Mouse (Mus musculus): ENCODE results near the gene Spata45.

The Spata45 gene

DNA sequence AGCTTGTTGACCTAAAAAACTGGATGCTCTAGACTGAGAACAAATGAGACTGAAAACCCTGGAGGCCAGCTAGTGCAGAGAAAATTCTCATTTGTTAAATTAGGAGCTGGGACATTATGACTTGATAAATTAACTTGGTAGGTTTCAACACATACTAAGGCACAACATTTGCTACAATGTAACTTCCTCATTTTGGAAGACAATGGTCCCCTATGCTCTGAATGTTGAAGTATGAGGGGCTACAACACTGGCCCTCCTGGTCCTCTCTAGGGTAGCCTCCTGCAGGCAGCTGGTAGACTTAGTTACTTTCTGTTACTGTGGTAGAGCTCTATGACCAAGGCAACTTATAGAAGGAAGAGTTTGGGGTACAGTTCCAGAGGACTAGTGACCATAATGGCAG lies 4.9 kb downstream of the Spata45 start:
- DNase-seq (ENCODE audit: low spot score) = no peak

GRCm38 (mm10) chr1:191042106-191042505 lies 5.7 kb downstream of the Spata45 start:
- DNase-seq (ENCODE audit: low spot score) = no peak

GRCm38 (mm10) chr1:191042688-191043087 lies 6.2 kb downstream of the Spata45 start:
- DNase-seq (ENCODE audit: low spot score) = no peak

GRCm38 (mm10) chr1:191045264-191045663 lies 8.8 kb downstream of the Spata45 start:
- DNase-seq (ENCODE audit: low spot score) = no peak

DNA sequence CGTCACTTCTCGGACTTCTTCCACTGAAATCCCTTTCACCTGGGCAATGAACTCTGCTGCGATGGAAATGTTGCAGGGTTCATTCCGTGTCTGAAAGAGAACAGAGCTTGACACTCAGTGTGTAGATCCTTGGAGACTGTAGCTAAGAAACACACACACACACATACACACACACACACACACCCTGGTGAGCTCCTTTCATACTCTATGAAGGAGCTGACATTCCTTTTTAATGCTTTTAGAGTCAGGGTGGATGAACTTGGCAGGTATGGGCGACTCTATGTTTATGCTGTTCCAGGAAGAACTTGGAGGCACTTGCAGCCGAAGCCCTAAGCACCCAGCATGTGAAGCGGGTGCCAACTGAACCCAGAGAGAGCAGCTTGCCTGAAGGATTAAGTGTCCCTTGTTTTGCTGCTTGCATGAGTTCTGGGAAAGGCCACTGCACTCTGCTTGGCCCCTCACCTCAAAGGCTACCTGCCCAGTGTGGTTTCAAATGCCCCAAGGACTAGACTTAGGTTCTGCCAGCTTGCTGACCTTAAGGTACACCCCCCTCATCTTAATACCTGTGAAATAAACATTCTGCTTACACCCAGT lies 9.9 kb downstream of the Spata45 start:
- no peak for DNase-seq (ENCODE audit: low spot score)

DNA sequence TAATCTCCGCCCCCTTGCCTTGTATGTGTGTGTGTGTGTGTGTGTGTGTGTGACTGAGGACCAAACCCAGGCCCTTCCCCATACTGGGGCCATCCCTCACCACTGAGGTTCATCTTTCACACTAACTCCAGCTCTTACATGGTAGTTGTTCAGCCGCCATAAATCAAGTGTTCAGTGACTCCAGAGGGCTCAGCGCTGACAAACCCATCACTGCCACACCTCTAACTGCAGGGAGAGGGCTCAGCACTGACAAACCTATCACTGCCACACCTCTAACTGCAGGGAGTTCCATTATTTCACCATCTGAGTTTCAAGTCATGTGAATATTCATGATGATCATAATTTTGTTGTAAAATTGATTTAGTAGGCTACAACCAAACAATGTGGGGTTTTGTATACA lies 17.1 kb downstream of the Spata45 start:
- DNase-seq (ENCODE audit: low spot score) = no peak

DNA sequence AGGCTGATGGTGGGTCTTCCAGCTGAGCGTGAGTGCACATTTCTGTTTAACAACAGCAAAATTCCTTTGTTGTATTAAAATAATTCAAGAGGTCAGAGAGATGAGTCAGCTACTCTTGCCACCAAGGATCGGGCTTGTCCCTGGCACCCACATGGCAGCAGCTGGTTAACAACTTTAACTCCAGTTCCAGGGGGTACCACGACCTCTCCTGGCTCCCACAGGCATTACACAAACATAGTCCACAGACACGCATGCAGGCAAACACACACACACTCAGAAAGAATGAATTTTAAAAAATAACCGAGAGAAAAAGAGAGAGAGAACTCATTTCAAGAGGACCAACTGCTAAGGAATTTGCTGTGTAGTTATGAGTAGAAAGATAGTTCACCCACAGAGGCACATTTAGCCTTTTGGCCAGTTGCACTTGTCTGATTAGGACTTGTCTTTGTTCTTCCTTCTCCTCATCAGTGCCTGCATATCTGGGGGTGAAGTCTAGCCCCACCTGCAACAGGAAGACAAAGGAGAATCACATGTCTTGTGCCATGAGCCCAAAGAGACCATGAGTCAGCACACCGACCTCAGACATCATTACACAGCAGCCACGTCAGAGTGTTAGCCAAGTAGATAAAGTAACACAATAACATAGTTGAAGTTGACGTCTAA lies 18.6 kb downstream of the Spata45 start:
- DNase-seq (ENCODE audit: low spot score) = no peak

DNA sequence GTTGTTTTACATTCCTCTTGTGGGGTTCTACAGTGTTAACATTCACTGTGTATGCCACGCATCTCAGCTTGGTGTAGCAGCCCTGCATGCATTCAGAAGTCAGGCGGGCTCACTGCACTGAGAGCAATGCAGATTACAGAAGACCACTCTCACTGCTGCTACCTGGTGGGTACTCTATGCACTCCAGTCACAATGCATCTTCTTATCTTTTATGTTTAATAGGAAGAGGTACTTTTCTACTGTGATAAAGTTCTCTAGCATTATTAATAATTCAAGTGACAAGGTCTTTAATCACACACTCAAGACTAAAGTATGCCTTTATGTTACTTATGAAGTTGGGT lies 19.1 kb downstream of the Spata45 start:
- no peak for DNase-seq (ENCODE audit: low spot score)

DNA sequence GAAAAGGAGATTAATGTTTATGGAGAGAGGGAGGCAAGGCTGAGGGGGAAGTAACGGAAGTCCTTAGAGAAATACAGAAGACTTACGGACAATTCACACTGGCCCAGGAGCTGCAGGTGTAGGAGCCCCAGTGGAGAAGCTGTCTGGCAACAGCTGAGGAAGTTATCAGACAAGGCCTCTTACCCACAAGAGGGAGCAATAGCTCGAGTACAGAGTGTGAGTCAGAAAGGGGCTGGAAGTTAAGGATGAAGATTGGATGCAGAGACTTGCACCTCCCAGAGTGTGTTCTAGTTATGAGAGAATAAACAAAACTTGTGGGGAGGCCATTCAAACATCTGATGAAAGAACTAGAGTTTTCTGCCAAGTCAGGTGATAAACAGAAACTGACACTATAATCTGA lies 21.0 kb downstream of the Spata45 start:
- DNase-seq (ENCODE audit: low spot score) = no peak

DNA sequence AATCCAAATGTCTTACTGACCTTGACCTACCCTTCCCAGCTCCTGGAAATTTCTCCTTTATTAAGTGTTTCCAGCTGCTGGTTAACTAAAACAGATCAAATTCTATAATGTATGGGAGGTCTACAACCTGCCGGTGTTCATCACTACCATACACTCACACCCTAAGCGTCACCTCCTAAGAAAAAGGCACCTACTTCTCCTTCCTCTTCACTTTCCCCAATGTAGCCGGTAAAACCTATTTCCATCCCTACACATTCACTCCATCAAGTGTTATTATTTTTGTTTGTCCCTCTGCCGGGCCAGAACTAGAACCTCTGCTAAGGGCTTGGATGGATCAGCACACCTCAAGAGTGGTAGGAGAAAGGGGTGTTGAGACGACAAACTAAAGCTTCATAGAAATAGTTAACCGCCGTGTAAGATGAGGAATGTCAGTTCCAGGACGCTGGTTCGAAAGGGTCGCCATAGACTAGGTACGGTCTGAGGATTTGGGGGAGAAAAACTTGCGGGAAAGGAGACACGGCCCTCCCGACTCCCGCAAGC lies 25.9 kb downstream of the Spata45 start:
- no peak for DNase-seq (ENCODE audit: low spot score)

DNA sequence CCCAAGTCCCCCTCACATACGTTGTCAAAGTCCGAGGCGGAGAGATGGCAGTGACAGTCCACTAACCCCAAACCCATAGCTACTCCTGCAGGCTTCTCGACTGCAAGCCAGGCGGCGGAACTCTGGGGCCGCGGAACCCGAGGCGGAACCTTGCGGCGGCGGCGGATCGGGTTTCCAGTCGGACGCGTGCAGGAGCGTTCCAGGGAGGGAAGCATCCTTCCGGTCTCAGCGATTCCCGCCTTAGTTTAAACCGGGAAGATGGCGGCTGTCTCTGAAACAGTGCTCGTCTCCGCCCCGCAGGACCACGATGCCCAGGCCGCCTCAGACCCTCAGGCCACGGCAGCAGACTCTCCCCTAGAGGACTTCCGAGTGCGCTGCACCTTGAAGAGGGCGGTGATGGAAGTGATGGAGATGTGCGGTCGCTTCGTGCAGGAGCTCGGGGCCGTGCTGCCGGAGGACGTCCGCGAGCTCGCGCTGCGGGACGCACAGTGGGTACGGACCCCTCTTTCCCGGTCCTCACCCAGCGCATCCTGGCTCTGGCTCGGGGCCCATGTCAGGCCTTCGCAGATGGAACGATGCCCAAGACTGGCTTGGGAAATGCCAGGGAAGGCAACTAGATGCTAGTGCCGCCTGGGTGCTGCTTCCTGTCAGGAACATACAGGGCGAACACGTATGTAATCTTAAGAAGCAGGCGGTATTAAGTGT lies 26.5 kb downstream of the Spata45 start, which contains the start of the genes Tatdn3 and Nsl1:
Tatdn3 (minus strand) TSS at position 152 of the 705 bp plus-strand sequence.
Nsl1 (plus strand) TSS at position 232 of the 705 bp plus-strand sequence.
- DNase-seq (ENCODE audit: low spot score) = peak; percentile 91

GRCm38 (mm10) chr1:191063700-191064099 lies 27.3 kb downstream of the Spata45 start:
- DNase-seq (ENCODE audit: low spot score) = no peak

DNA sequence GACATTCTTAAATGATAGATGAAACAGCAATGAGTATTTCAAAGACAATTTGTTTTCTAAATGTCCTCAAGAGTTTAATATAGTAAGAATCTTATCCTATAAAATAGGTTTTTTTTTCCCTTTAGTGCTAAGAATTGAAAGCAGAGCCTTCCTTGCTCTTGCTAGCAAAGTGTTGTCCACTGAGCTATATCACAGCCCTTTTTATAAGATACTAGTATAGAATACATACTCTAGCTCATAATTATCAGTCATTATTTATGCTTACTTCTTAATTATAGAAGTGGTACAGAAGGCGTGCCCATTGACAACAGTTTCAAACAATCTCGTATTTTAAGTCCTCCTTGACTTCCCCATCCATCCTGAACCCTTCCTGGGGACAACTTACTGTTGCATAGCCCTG lies 28.1 kb downstream of the Spata45 start:
- DNase-seq (ENCODE audit: low spot score) = no peak

DNA sequence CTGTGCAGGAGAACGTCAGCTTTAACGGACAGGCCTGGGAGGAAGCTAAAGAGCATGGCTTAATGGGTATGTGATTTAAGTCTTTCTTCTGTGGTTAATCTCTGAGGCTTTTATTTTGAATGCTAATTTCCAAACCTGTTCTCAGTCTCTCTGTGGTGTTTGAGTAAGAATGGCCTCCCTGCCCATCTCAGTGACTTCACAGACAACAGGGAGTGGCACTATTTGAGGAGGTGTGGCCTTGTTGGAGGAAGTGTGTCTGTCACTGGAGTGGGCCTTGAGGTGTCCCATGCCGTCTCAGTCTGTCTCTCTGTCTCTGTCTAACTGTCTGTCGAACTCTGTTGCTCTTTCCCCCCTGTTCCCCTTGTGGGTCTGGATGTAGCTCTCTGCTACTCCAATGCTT lies 28.7 kb downstream of the Spata45 start:
- DNase-seq (ENCODE audit: low spot score) = no peak

- no peak for DNase-seq (ENCODE audit: low spot score)
These were observed 31.9 kb downstream of the Spata45 start for GRCm38 (mm10) chr1:191068377-191068776.

DNA sequence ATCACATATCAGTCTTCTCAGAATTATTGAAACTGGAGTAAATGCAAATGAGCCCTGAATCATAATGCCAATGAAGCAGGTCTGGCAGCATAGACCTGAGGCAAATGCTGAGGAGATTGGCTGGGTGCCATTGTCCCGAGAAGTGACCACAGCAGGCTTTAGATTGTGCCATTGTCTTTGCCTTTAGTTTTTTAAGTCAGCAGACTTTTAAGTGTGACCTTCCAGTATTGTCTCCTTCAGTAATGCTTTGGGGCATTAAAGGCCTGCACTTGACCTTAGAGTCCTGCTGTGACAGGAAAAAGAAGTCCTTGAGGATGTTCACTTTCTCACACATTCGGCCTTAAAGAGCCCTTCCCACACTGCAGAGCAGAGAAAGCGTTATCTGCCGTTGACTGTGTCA lies 33.8 kb downstream of the Spata45 start:
- no peak for DNase-seq (ENCODE audit: low spot score)

DNA sequence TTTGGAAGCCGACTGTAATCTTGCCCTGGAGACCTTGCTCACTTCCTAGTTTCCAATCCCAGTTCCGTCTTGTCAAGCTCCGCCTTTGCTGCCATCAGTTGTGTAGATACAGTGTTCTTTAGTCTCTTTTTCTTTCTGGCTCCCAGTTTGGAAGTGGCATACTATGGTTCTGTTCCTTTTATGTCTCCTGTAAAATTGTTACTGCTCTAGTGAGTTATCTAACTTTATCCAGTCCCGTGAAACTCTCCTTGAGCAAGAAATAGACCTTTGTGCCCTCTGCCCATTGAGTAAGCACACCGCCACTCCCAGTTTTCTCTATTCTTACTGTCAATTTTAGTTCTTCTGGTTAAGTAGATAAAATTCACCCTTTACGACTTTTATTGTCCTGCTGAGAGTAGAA lies 35.2 kb downstream of the Spata45 start:
- no peak for DNase-seq (ENCODE audit: low spot score)

- DNase-seq (ENCODE audit: low spot score) = no peak
These were observed 36.0 kb downstream of the Spata45 start for GRCm38 (mm10) chr1:191072329-191072913.

DNA sequence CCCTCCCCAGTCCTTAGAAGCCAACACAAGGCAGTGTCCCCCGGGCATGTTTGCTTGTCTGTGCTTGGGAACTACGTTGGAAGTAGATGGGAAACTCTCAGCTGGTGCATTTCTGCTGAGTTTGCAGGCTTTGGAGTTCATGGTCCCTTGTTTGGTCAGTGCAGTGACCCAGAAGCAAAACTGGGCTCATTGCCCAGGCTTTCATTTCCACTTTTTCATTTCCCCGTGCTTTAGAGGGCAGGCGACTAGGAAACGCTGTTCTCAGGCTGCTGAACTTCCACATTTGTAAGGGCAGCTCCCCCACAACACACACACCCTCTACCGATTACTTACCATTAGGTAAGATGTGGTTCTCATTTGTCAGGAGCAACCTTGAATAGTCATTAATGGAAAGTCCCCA lies 36.6 kb downstream of the Spata45 start:
- peak; percentile 27 for DNase-seq (ENCODE audit: low spot score)

- DNase-seq (ENCODE audit: low spot score) = no peak
These were observed 37.0 kb downstream of the Spata45 start for GRCm38 (mm10) chr1:191073486-191073885.

DNA sequence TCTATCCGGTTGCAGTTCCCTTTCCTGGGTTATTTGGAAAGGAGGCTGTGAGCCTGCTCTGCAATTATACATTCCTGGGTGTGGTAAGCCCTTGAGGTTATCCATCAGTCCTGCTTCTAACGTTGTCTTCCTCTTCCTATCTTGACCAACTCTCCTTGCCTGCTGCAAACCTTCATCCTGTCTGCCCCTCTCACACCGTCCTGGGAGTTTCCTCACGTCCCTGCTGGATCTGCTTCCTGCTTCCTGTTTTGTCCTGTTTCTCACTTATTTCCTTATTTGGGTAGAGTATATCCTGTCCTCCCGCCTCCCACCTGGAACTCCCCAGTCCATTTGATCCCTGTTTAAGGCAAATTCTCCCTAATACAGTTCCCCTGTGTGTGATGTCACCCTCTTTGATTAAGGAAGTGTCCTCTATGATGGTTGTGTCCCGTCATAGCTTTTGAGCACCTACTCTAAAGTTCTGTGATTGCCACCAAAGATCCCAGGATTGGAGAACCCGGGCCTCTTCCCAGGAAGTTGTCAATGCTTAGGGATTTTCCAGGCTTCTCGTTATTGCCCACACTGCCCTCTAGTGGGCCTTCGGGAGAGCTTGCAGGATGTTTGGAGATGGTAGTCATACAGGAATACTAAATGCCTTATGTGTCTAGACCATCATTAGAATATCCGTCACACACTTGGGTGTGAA lies 38.9 kb downstream of the Spata45 start:
- peak; percentile 40 for DNase-seq (ENCODE audit: low spot score)

DNA sequence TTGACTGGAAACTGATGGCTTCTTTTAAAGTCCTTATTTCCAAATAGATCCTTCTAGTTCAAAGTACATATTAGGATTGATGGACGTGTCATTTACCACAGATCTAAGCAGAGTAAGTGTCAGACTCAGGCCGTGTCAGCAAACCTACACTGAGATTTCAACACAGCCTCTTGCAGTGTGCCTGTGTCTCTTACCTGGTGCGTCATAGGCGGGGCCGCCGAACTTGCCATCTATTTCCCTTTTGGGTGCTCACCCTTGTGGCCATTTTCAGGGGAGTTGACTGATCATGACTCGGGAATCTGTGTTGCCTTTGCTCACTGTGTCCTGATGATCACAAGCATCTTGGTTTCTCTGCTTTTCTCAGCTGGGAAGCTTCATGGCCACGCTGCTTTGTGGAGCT lies 46.8 kb downstream of the Spata45 start:
- DNase-seq (ENCODE audit: low spot score) = no peak

Measured in ovary, postnatal 36 days (tissue).